Mouse (Mus musculus) CH12.LX (cell line): ENCODE measurements around the gene Flnc. TPM values are rescaled to one million over a fixed set of nuclear protein-coding genes. Genes with fewer than 3 reads are reported as not detected.

ENCODE experiments used
- DNase-seq: peaks from one replicate; pipeline ENCODE4 v3.0.0-alpha.2; 2013; ENCODE audit errors: extremely low read depth
- H3K27ac ChIP-seq: 2 replicates; pipeline ENCODE4 v1.5.1; 2012; ENCODE audit warnings: low read depth, mild to moderate bottlenecking, control low read depth, moderate library complexity; ENCODE audit not compliant: insufficient read depth
- H3K27me3 ChIP-seq: replicated peaks from 2 replicates; pipeline ENCODE3; 2012; ENCODE audit warnings: inconsistent platforms
- H3K36me3 ChIP-seq, 2 experiments: replicated peaks in 1 of 2; 2 replicates each; pipeline versions ENCODE3 to v1.6.1; 2012; ENCODE audit warnings: inconsistent platforms in 1 of 2, low read length in 1 of 2, mild to moderate bottlenecking in 1 of 2, mixed read lengths in 1 of 2, moderate library complexity in 1 of 2; ENCODE audit not compliant: control insufficient read depth in 1 of 2, insufficient read depth in 1 of 2
- H3K4me1 ChIP-seq, 2 experiments: 2 replicates each; pipeline ENCODE4 v1.6.1; 2012; ENCODE audit warnings: inconsistent platforms in 1 of 2, moderate library complexity in 1 of 2; ENCODE audit not compliant: insufficient read depth in 2 of 2, control insufficient read depth in 1 of 2
- H3K4me2 ChIP-seq: 2 replicates; pipeline ENCODE4 v1.6.1; 2012; ENCODE audit warnings: low read depth, mild to moderate bottlenecking, control low read depth; ENCODE audit not compliant: poor library complexity, insufficient read depth, severe bottlenecking
- H3K4me3 ChIP-seq, 3 experiments: fragments of 150-350 bp in 1 of 3; sonication (generic) in 1 of 3; replicated peaks in 1 of 3; 2 replicates each; pipeline versions ENCODE3 to v1.5.1; 2011 to 2012; ENCODE audit warnings: low read depth in 2 of 3, low read length in 2 of 3, mild to moderate bottlenecking in 2 of 3, moderate library complexity in 2 of 3, control low read depth in 1 of 3, improper control_type of control experiment in 1 of 3, inconsistent platforms in 1 of 3, mixed read lengths in 1 of 3; ENCODE audit not compliant: poor library complexity in 1 of 3
- H3K79me2 ChIP-seq: replicated peaks from 2 replicates; pipeline ENCODE4 v1.6.1; 2012; ENCODE audit warnings: mild to moderate bottlenecking, moderate library complexity; ENCODE audit not compliant: control insufficient read depth, poor library complexity, insufficient read depth, severe bottlenecking; ENCODE audit errors: extremely low read depth
- H3K9ac ChIP-seq: 2 replicates; pipeline ENCODE4 v1.6.1; 2012; ENCODE audit warnings: low read depth, mild to moderate bottlenecking, control low read depth, moderate library complexity; ENCODE audit not compliant: insufficient read depth
- H3K9me3 ChIP-seq: replicated peaks from 2 replicates; pipeline ENCODE3; 2012; ENCODE audit warnings: low read length, inconsistent platforms, mixed read lengths
- BHLHE40 ChIP-seq: IDR thresholded peaks from 2 replicates; pipeline ENCODE4 v1.6.1; 2011; ENCODE audit warnings: mild to moderate bottlenecking, low read depth, low read length, improper control_type of control experiment
- CHD2 ChIP-seq: IDR thresholded peaks from 2 replicates; pipeline ENCODE4 v1.6.1; 2011; ENCODE audit warnings: low read length, improper control_type of control experiment
- CTCF ChIP-seq, 2 experiments: IDR thresholded peaks in 1 of 2; conservative IDR thresholded peaks in 1 of 2; 2 replicates each; pipeline ENCODE4 v1.5.1; 2011 to 2012; ENCODE audit warnings: low read depth in 2 of 2, low read length in 2 of 2, improper control_type of control experiment in 1 of 2, inconsistent platforms in 1 of 2, mild to moderate bottlenecking in 1 of 2, moderate library complexity in 1 of 2
- ELF1 ChIP-seq: IDR thresholded peaks from 2 replicates; pipeline ENCODE4 v1.6.1; 2014; ENCODE audit warnings: low read depth, mild to moderate bottlenecking, inconsistent platforms, low read length, improper control_type of control experiment
- GABPA ChIP-seq: IDR thresholded peaks from 2 replicates; pipeline ENCODE4 v1.6.1; 2012; ENCODE audit warnings: low read depth, low read length, improper control_type of control experiment, inconsistent platforms; ENCODE audit not compliant: insufficient replicate concordance
- JUND ChIP-seq: conservative IDR thresholded peaks from 2 replicates; pipeline ENCODE4 v1.6.1; 2011; ENCODE audit warnings: low read depth, low read length, improper control_type of control experiment
- MAZ ChIP-seq: IDR thresholded peaks from 2 replicates; pipeline ENCODE4 v1.6.1; 2012; ENCODE audit warnings: low read depth, mild to moderate bottlenecking, inconsistent platforms, low read length, improper control_type of control experiment, moderate library complexity
- MXI1 ChIP-seq: IDR thresholded peaks from 2 replicates; pipeline ENCODE4 v1.6.1; 2011; ENCODE audit warnings: mild to moderate bottlenecking, low read depth, low read length, improper control_type of control experiment
- NELFE ChIP-seq: IDR thresholded peaks from 2 replicates; pipeline ENCODE4 v1.6.1; 2011; ENCODE audit warnings: low read depth, low read length, improper control_type of control experiment
- NRF1 ChIP-seq: IDR thresholded peaks from 2 replicates; pipeline ENCODE4 v1.6.1; 2014; ENCODE audit warnings: low read depth, mild to moderate bottlenecking, inconsistent platforms, low read length, improper control_type of control experiment, moderate library complexity
- RAD21 ChIP-seq: IDR thresholded peaks from 2 replicates; pipeline ENCODE4 v1.6.1; 2011; ENCODE audit warnings: low read depth, mild to moderate bottlenecking, low read length, improper control_type of control experiment, moderate library complexity
- SIN3A ChIP-seq: IDR thresholded peaks from 2 replicates; pipeline ENCODE4 v1.6.1; 2012; ENCODE audit warnings: low read length, improper control_type of control experiment, inconsistent platforms
- SMC3 ChIP-seq: IDR thresholded peaks from 2 replicates; pipeline ENCODE4 v1.6.1; 2011; ENCODE audit warnings: low read depth, low read length, improper control_type of control experiment
- USF1 ChIP-seq: IDR thresholded peaks from 2 replicates; pipeline ENCODE4 v1.6.1; 2014; ENCODE audit warnings: low read depth, mild to moderate bottlenecking, inconsistent platforms, low read length, improper control_type of control experiment
- USF2 ChIP-seq: conservative IDR thresholded peaks from 2 replicates; pipeline ENCODE4 v1.6.1; 2011; ENCODE audit warnings: low read depth, low read length, improper control_type of control experiment
- ZC3H11A ChIP-seq: IDR thresholded peaks from 2 replicates; pipeline ENCODE4 v1.6.1; 2012; ENCODE audit warnings: low read depth, mild to moderate bottlenecking, inconsistent platforms, low read length, improper control_type of control experiment
- ZNF384 ChIP-seq: IDR thresholded peaks from 2 replicates; pipeline ENCODE4 v1.6.1; 2012; ENCODE audit warnings: low read depth, low read length, improper control_type of control experiment, inconsistent platforms
- dilution Hi-C: fragments of 300-500 bp; cut with MboI; formaldehyde crosslinking; loops from 2 replicates; pipeline ENCODE4 v1.14.3; 2020; ENCODE audit warnings: low sequenced_read_pairs; ENCODE audit not compliant: extremely low pct_unique_long_range_greater_than_20kb, extremely low pct_ligation_motif_present
- in situ Hi-C: fragments of 300-500 bp; cut with MboI; formaldehyde crosslinking; loops from 3 replicates; pipeline ENCODE4 v1.14.3; 2019; ENCODE audit warnings: low sequenced_read_pairs, low pct_ligation_motif_present, low pct_unique_long_range_greater_than_20kb, mixed read lengths
- polyA plus RNA-seq: library from polyadenylated mRNA; unstranded; fragments of >175 nt; gene quantifications from 2 replicates; pipeline ENCODE4 v1.2.1, GENCODE M21; 2012; ENCODE audit warnings: low read depth; ENCODE audit not compliant: insufficient read length
- total RNA-seq, 2 experiments: library from RNA; depleted of rRNA; stranded (reverse); fragments of 300-350 nt in 1 of 2; fragments of >200 nt in 1 of 2; gene quantifications; 2 replicates each; pipeline ENCODE4 v1.2.3; 2012 to 2014

Gene Flnc
- total and polyA plus RNA-seq, 3 experiments: 0.24 to 0.76 (median 0.60) TPM

- H3K4me1 ChIP-seq: peaks cover 18 to 21% of the 10 kb centered on the region in 2 experiments
- H3K79me2 ChIP-seq: no peaks in the 10 kb centered on the region
- no peaks in the 10 kb centered on the region for H3K9me3 ChIP-seq
- H3K27ac ChIP-seq: no peak overlapping the region
- H3K9ac ChIP-seq: no peak overlapping the region
- no peak overlapping the region for H3K4me2 ChIP-seq
- no peaks in the 10 kb centered on the region for H3K36me3 ChIP-seq
- dilution Hi-C loops: no loop called here
- DNase-seq: no peak
- TF ChIP-seq SMC3 (no peak), ELF1 (no peak), MXI1 (no peak), SIN3A (no peak), ZC3H11A (no peak), JUND (no peak), MAZ (no peak), CHD2 (no peak), ZNF384 (no peak), GABPA (no peak)
- TF ChIP-seq, all 38 proteins: peak for 0
- in situ Hi-C loops: no loop called here
- H3K4me3 ChIP-seq: no peak overlapping the region
- H3K27me3 ChIP-seq: peaks cover 44% of the 10 kb centered on the region
Observed at GRCm38 (mm10) chr6:29482691-29483090, 49.6 kb downstream of the Flnc start.

GRCm38 (mm10) chr6:29484716-29485559, 51.9 kb downstream of the Flnc start:
- no peak overlapping the region for H3K27ac ChIP-seq
- peak overlapping the region; percentile 44 for H3K4me2 ChIP-seq
- peak overlapping the region; percentile 43 to 58 (median 44) for H3K4me3 ChIP-seq
- H3K27me3 ChIP-seq: peaks cover 55% of the 10 kb centered on the region
- in situ Hi-C loops: no loop called here
- H3K4me1 ChIP-seq: peaks cover 18 to 21% of the 10 kb centered on the region in 2 experiments
- no peaks in the 10 kb centered on the region for H3K36me3 ChIP-seq
- 0 out of 2 replicates have a peak overlapping the region, but pooled peaks have one; percentile 7 for H3K9ac ChIP-seq
- no peaks in the 10 kb centered on the region for H3K9me3 ChIP-seq
- dilution Hi-C loops: no loop called here
- H3K79me2 ChIP-seq: no peaks in the 10 kb centered on the region
- TF ChIP-seq NRF1: no peak
- peak; percentile 81 to 93 for TF ChIP-seq CTCF (conservative IDR thresholded peaks at IDR 0.05 in 1 of 2, IDR thresholded peaks at IDR 0.05 in 1 of 2; ENCODE audit: low read depth in 2 of 2, low read length in 2 of 2)
- TF ChIP-seq RAD21: peak; percentile 46
- TF ChIP-seq BHLHE40: peak; percentile 92
- TF ChIP-seq ZC3H11A: no peak
- TF ChIP-seq USF1: peak; percentile 72
- TF ChIP-seq USF2: peak; percentile 50; the same call in 1 of the 2 replicates
- TF ChIP-seq SMC3: peak; percentile 77
- TF ChIP-seq NELFE: no peak
- peak; percentile 55 for DNase-seq
